Mouse (Mus musculus) midbrain, embryonic 10.5 days (tissue): Measurements from ENCODE around the gene Pdrg1. TPM values are rescaled to one million over a fixed set of nuclear protein-coding genes. Genes with fewer than 3 reads are reported as not detected.
A peak's percentile ranks its signal among the peaks of the same experiment; 100 is the strongest.

Experiments used
- DNase-seq: peaks from one replicate; pipeline ENCODE4 v3.0.0-alpha.2; 2017; ENCODE audit warnings: low spot score
- H3K27ac ChIP-seq: fragments of 300-500 bp; sonication (generic); replicated peaks from 2 replicates; pipeline ENCODE4 v1.5.1; 2016; ENCODE audit warnings: mild to moderate bottlenecking
- H3K27me3 ChIP-seq: fragments of 300-500 bp; sonication (generic); 2 replicates; pipeline ENCODE4 v1.6.1; 2016; ENCODE audit warnings: low read depth, mild to moderate bottlenecking; ENCODE audit not compliant: poor library complexity, severe bottlenecking
- H3K36me3 ChIP-seq: fragments of 300-500 bp; sonication (generic); 2 replicates; pipeline ENCODE4 v1.6.1; 2016; ENCODE audit warnings: mild to moderate bottlenecking, moderate library complexity
- H3K4me1 ChIP-seq: fragments of 300-500 bp; sonication (generic); 2 replicates; pipeline ENCODE4 v1.6.1; 2016
- H3K4me3 ChIP-seq: fragments of 300-500 bp; sonication (generic); 2 replicates; pipeline ENCODE4 v1.5.1; 2016; ENCODE audit warnings: mild to moderate bottlenecking, moderate library complexity
- H3K9me3 ChIP-seq: fragments of 300-500 bp; sonication (generic); replicated peaks from 2 replicates; pipeline ENCODE4 v1.6.1; 2016; ENCODE audit warnings: mild to moderate bottlenecking
- whole genome bisulfite sequencing: fragments of 180-500 bp; shearing (Covaris S2); methylation state at CpG from one replicate; pipeline ENCODE4 v1.1.7; 2016; 5-methylcytosine and 5-hydroxymethylcytosine counted together
- polyA plus RNA-seq: library from polyadenylated mRNA; unstranded; fragments of >200 nt; fragmentation: Nextera tagmentation; extraction: Ambion mirVana; gene quantifications from 2 replicates; pipeline ENCODE4 v1.2.1, GENCODE M21; 2016

Gene Pdrg1
- 108 and 111 TPM in 2 replicates for polyA plus RNA-seq

DNA sequence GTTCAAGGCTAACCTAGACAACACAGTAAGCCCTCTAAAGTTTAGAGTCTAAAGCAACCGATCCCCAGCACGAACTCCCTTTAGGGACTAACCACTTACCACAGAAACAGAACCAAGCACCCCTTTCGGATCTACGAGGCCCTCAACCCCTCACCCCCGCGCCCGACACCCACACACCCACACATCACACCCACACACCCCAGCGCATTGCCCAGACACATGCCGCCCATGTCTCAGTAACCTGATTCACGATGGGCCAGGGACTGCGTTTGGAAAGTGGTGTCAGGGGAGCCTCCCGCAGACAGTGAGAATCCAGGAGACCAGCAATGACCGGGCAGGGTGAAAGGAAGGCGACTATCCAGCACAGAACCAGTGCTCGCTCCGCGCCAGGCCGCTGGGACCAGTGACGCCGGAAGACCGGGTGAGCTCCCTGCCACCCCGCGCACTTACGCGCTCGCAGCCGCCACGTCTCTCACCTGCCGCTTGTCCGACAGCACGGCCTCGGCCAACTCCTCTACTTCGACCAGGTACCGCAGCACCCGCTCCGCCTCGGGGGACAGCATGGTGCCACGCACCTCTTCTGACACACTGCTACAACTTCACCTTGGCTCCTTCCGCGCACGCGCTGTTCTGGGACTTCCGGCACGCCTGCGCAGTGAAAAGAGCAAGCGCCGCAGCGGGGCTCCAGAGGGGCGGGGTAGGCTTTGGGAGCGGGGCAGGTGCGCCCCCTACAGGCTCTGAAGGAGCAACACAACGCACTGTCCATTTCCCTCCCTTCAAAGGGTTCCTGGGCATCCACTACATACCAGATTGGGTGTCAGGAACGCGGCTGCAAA is at the start of gene Pdrg1:
Gene Pdrg1, minus strand, starts transcription at position 670 of the 836 bp plus-strand sequence.
- DNase-seq, result peak; percentile 94
- Histone ChIP-seq H3K9me3 (no peaks in the 10 kb centered on the region), H3K4me3 (peak within 1 kb of the TSS; percentile 89), H3K27ac (peak within 1 kb of the TSS; percentile 84), H3K36me3 (peaks cover 40% of the 10 kb centered on the region), H3K4me1 (peaks cover 17% of the 10 kb centered on the region), H3K27me3 (0 out of 2 replicates have a peak, but pooled peaks cover 5% of the 10 kb centered on the region)
- WGBS, result 1% methylated on average over 54 of the region's 54 CpGs

DNA sequence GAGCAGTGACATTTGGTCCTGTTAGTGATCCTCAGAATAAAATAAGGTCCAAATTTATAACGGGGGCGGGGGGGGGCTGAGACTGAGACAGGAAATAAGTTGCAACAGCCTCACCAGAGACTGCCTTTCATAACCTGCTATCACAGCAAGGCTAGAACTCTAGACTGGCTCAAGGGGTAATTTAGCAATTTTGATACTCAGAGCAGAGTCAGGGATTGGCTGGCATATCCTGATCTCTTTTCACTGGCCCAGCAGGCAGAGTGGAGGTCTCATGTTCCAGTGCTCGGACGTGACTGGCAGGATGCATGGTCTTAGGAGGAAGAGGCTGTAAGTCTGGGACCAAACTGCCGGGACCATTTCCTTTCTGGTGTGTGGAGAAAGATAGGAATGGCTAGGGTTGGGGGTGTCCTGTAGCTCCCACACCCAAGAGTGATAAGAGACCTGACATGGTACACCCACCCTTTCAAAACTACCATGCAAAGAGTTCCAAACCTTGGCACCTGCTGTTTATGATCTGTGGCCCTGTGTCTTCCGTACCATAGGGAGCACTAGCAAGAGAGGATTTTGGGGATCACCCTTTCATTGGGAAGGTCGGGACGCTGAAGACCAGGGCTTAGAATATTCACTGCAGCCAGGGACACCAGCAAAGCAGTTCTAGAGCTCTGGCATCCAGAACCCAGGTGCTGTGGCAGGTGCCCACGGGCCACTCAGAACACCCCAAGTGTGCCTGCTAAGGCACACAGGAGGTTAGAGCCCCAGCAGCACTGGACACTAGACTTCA is 49.2 kb upstream of the Pdrg1 start:
- H3K4me1 ChIP-seq, result peaks cover 6% of the 10 kb centered on the region
- WGBS, result 74% methylated on average over 9 of the region's 9 CpGs

DNA sequence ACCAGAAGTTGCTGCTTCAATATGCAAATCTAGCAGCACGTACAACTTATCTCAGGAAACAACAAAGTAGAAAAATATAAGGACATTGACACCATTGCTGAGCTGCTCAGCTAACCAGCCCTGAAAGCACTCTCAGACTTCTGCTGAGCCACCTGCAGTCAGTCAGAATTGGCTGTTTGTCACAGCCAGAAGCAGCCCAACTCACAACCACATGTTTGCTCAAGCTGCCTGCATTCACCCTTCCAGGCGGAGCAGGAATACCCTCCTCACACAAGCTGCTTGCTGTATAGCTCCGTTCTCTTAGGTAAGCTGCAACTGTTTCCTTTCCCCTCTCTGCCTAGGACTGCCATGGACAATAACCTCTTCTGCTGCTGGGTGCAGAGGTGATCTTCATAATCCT is 48.2 kb upstream of the Pdrg1 start:
- Histone ChIP-seq H3K9me3 (no peaks in the 10 kb centered on the region), H3K4me1 (peaks cover 6% of the 10 kb centered on the region), H3K27ac (no peak overlapping the region), H3K4me3 (no peak overlapping the region), H3K27me3 (peaks cover 25% of the 10 kb centered on the region; the same call in 1 of the 2 replicates), H3K36me3 (no peaks in the 10 kb centered on the region)
- WGBS, result 62% methylated on average over 3 of the region's 3 CpGs
- DNase-seq, result no peak

More for the DNA sequence above, 49.2 kb upstream of the Pdrg1 start:
- H3K27me3 ChIP-seq, result peaks cover 35% of the 10 kb centered on the region
- H3K4me3 ChIP-seq, result no peak overlapping the region
- no peaks in the 10 kb centered on the region for H3K36me3 ChIP-seq
- no peak for DNase-seq
- no peak overlapping the region for H3K27ac ChIP-seq
- H3K9me3 ChIP-seq, result no peaks in the 10 kb centered on the region

DNA sequence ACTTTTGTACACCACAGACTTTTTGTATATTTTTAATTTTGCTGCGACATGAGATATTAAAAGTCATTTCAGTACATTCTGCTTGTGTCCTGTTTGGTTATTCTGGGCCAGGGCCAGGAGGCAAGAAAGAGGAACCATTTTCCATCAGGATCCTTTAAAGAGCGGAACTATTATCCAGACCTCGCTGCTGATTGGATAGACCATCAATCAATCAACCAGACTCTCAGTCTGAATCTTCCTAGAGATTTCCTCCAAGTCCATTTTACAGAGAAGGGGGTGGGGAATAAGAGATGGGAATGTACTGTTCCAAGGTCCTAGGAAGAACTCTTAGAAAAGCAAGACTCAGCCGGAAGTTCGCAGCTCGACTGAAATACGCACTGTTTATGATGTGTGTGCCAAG is 45.0 kb upstream of the Pdrg1 start:
- no peaks in the 10 kb centered on the region for H3K27me3 ChIP-seq
- peaks cover 6% of the 10 kb centered on the region for H3K4me1 ChIP-seq
- H3K4me3 ChIP-seq, result no peak overlapping the region
- no peaks in the 10 kb centered on the region for H3K36me3 ChIP-seq
- no peaks in the 10 kb centered on the region for H3K9me3 ChIP-seq
- no peak overlapping the region for H3K27ac ChIP-seq
- WGBS, result 91% methylated on average over 7 of the region's 7 CpGs
- DNase-seq, result no peak

DNA sequence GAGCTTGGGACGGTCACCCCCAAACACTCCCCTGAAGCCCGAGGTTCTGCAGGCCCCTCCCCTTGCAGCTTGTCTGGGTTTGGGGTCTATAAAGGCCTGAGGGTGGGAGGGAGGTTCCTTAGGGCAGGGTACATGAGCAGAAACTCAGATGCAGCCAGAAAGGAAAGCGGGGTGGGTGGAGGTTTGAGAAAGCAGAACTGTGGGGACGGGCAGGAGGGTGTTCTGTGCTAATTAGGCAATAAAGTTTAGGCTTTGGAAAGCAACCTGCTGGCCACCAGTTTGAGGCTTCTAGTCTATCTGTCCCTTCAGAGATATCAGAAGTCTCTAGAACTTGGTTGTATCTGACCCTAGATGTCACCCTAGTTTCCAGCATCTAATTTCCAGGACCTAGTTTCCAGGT is 43.1 kb upstream of the Pdrg1 start:
- no peak for DNase-seq
- H3K27ac ChIP-seq, result no peak overlapping the region
- H3K36me3 ChIP-seq, result peaks cover 7% of the 10 kb centered on the region; the same call in 1 of the 2 replicates
- H3K27me3 ChIP-seq, result peaks cover 14% of the 10 kb centered on the region
- 80% methylated on average over 4 of the region's 4 CpGs for WGBS
- peaks cover under 1% of the 10 kb centered on the region; the same call in 1 of the 2 replicates for H3K4me1 ChIP-seq
- no peaks in the 10 kb centered on the region for H3K9me3 ChIP-seq
- H3K4me3 ChIP-seq, result no peak overlapping the region

DNA sequence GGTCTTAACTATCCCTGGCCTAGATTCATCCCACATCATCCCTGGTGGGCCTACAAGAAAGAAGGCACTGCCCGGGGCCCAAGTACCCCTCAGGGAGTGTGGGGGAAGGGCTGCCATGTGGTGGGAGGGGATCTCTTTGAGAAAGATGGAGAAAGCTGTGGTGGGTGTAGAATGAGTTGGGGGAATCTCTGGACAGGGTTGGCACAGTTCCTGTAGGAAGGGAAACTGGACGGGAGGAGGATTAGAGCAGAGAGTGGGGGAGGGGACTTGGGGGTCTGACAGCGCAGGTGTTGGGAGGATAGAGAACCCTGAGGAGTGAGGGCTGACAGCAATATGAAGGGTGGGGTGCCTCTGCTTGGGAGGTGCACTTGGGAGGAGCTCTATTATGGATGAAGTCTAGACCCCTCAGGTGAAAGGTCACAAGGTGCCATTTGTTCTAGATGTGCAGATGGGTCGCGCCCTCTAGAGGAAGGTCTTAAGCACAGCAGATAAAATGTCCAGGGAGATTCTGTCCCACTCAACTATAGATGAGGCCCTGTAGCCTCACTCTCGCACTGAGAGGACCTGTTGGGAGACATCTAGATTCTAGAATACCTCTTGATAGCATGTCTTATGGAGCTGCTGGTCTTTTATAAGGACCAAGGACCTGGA is 40.2 kb upstream of the Pdrg1 start:
- Histone ChIP-seq H3K4me1 (peaks cover 8% of the 10 kb centered on the region), H3K9me3 (no peaks in the 10 kb centered on the region), H3K4me3 (no peak overlapping the region), H3K36me3 (peaks cover 7% of the 10 kb centered on the region; the same call in 1 of the 2 replicates), H3K27me3 (peaks cover 42% of the 10 kb centered on the region), H3K27ac (no peak overlapping the region)
- WGBS, result 63% methylated on average over 6 of the region's 6 CpGs
- DNase-seq, result no peak

DNA sequence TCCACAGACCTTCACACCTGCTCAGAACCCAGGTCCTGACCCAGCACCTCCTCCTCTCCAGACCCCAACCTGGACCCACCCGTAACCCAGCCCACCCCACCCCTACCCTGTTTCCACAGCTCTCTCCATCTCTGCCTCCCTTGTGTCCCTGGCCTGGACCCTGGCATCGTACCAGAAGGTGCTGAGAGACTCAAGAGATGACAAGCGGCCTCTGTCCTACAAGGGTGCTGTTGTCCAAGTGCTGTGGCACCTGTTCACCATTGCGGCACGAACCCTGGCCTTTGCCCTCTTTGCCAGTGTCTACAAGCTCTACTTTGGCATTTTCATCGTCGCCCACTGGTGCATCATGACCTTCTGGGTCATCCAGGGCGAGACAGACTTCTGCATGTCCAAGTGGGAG is 38.7 kb upstream of the Pdrg1 start:
- H3K27me3 ChIP-seq, result peaks cover 46% of the 10 kb centered on the region
- H3K9me3 ChIP-seq, result no peaks in the 10 kb centered on the region
- H3K4me3 ChIP-seq, result no peak overlapping the region
- peaks cover 8% of the 10 kb centered on the region for H3K4me1 ChIP-seq
- no peak overlapping the region for H3K27ac ChIP-seq
- WGBS, result 89% methylated on average over 8 of the region's 8 CpGs
- peaks cover 7% of the 10 kb centered on the region; the same call in 1 of the 2 replicates for H3K36me3 ChIP-seq
- DNase-seq, result no peak

DNA sequence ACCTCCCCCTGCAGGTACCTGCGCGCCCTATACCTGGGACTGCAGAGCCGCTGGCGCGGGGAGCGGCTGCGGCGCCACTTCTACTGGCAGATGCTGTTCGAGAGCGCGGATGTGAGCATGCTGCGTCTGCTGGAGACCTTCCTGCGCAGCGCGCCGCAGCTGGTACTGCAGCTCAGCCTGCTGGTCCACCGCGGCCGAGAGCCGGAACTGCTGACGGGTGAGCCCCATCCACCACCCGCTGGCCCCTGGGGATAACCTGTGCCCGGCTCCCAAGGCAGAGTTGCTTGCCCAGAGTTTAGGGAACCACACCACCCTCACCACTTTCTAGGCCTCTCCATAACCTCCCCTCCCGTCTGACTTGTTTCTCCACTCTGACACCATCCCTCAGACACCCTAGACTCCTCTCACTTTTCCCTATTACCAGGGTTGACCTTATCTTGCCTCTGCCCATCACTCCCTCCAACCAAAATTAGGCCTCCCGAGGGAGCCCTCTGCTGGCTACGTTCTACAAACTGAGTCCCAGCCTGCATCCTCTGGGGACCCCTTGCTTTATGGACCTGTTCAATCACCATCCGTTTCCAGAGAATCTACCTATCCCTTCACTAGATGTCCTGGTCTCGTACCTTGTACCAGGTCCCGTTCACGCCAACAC is 37.6 kb upstream of the Pdrg1 start:
- Histone ChIP-seq H3K4me3 (peak overlapping the region; percentile 34), H3K36me3 (peaks cover 7% of the 10 kb centered on the region; the same call in 1 of the 2 replicates), H3K27me3 (peaks cover 46% of the 10 kb centered on the region), H3K9me3 (no peaks in the 10 kb centered on the region), H3K27ac (no peak overlapping the region), H3K4me1 (peaks cover 8% of the 10 kb centered on the region)
- DNase-seq, result no peak
- 9% methylated on average over 30 of the region's 30 CpGs for WGBS

DNA sequence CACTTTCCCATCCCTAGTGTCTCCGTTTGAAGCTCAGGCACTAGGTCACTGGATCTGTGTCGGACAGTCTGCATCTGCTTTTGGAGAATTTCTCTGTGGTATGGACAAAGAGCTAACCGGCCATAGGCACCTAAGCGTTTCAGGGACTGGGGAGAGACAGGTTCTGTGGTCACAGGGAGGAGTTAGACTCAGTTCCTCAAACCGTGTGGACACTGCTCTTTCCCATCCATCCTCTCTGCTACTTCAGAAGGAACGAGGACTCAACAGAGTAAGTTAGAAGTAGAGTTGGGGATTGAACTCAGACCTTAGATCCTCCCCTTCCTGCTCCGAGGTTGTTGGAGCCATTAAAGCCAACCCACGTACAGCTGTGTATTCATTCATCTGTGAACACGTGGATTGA is 36.3 kb upstream of the Pdrg1 start:
- H3K36me3 ChIP-seq, result peaks cover 7% of the 10 kb centered on the region; the same call in 1 of the 2 replicates
- peaks cover 8% of the 10 kb centered on the region for H3K4me1 ChIP-seq
- H3K4me3 ChIP-seq, result no peak overlapping the region
- H3K27me3 ChIP-seq, result peaks cover 46% of the 10 kb centered on the region
- H3K9me3 ChIP-seq, result no peaks in the 10 kb centered on the region
- 79% methylated on average over 9 of the region's 9 CpGs for WGBS
- no peak overlapping the region for H3K27ac ChIP-seq
- DNase-seq, result no peak

DNA sequence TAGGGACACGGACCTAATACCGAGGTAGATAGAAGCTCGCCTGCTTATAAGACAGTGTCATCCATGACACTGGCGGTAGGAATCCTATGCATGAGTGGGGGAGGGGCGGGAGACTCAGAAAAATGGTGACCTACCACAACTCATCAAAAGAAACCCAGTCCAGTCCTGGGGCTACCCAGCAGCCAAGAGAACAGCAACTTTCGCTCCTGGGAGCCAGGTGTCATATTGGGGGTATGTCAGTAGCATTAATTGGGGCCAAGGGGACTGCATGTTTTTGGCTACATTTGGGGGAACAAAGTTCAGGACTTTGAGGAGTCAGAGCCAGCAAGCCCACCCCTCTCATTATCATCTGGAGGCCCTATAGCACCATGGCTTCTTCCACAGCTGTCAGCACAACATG is 35.9 kb upstream of the Pdrg1 start:
- H3K27me3 ChIP-seq, result peaks cover 46% of the 10 kb centered on the region
- no peak overlapping the region for H3K4me3 ChIP-seq
- whole genome bisulfite sequencing, result 84% methylated on average over 6 of the region's 6 CpGs
- H3K27ac ChIP-seq, result no peak overlapping the region
- H3K4me1 ChIP-seq, result peaks cover 8% of the 10 kb centered on the region
- H3K36me3 ChIP-seq, result peaks cover 7% of the 10 kb centered on the region; the same call in 1 of the 2 replicates
- H3K9me3 ChIP-seq, result no peaks in the 10 kb centered on the region
- DNase-seq, result no peak

DNA sequence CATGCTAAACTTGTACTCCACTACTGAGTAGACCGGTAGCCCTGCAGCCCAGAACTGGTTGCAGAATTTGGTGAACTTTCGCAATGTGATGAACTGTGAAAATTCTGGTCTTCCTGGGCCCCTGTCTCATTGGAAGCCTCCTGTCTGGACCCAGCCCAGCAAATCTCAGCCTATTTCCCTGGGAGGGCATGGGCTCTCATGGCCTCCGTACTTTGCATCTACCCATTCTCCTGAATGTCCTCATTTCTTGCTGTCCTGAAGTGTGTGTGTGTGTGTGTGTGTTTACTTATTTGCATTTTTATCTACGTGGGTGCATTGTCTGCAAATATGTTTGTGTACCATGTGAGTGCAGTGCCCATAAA is 34.8 kb upstream of the Pdrg1 start:
- Histone ChIP-seq H3K4me3 (no peak overlapping the region), H3K27ac (no peak overlapping the region), H3K9me3 (no peaks in the 10 kb centered on the region), H3K27me3 (peaks cover 46% of the 10 kb centered on the region), H3K36me3 (peaks cover 7% of the 10 kb centered on the region; the same call in 1 of the 2 replicates), H3K4me1 (peaks cover 10% of the 10 kb centered on the region)
- no peak for DNase-seq
- WGBS, result 91% methylated on average over 4 of the region's 4 CpGs
